Mouse (Mus musculus) lung, postnatal 0 days (tissue): ENCODE measurements around the gene 2310003L06Rik. TPM values are rescaled to one million over a fixed set of nuclear protein-coding genes. Genes with fewer than 3 reads are reported as not detected.

Experiments
- ATAC-seq: fragments of 200-750 bp; cut with Nextera tagmentation; 2 replicates; pipeline ENCODE4 v1.8.0; 2017; ENCODE audit warnings: moderate library complexity
- DNase-seq: peaks from one replicate; pipeline ENCODE4 v3.0.0-alpha.2; 2016; ENCODE audit warnings: low spot score
- H3K27ac ChIP-seq: fragments of 300-500 bp; sonication (generic); 2 replicates; pipeline ENCODE4 v1.5.1; 2014; ENCODE audit warnings: antibody characterized with exemption, mild to moderate bottlenecking, low read length, mixed read lengths
- H3K27me3 ChIP-seq: fragments of 300-500 bp; sonication (generic); replicated peaks from 2 replicates; pipeline ENCODE4 v1.6.1; 2014; ENCODE audit warnings: low read length, mixed read lengths; ENCODE audit not compliant: insufficient read depth
- H3K36me3 ChIP-seq: fragments of 300-500 bp; sonication (generic); 2 replicates; pipeline ENCODE4 v1.6.1; 2014; ENCODE audit warnings: low read length, mixed read lengths; ENCODE audit not compliant: insufficient read depth
- H3K4me1 ChIP-seq: fragments of 300-500 bp; sonication (generic); 2 replicates; pipeline ENCODE4 v1.6.1; 2014; ENCODE audit warnings: antibody characterized with exemption, low read depth, low read length, mixed read lengths; ENCODE audit not compliant: insufficient read depth
- H3K4me2 ChIP-seq: fragments of 300-500 bp; sonication (generic); replicated peaks from 2 replicates; pipeline ENCODE4 v1.6.1; 2014; ENCODE audit warnings: low read depth, mild to moderate bottlenecking, low read length, moderate library complexity, mixed read lengths
- H3K4me3 ChIP-seq: fragments of 300-500 bp; sonication (generic); 2 replicates; pipeline ENCODE4 v1.5.1; 2014; ENCODE audit warnings: low read depth, low read length
- H3K9ac ChIP-seq: fragments of 300-500 bp; sonication (generic); replicated peaks from 2 replicates; pipeline ENCODE4 v1.6.1; 2014; ENCODE audit warnings: low read depth, mild to moderate bottlenecking
- H3K9me3 ChIP-seq: fragments of 300-500 bp; sonication (generic); 2 replicates; pipeline ENCODE4 v1.6.1; 2016; ENCODE audit warnings: low read length, mixed read lengths
- CTCF ChIP-seq: IDR thresholded peaks from 2 replicates; pipeline ENCODE4 v1.5.1; 2016; ENCODE audit warnings: antibody characterized with exemption, mild to moderate bottlenecking
- EP300 ChIP-seq: IDR thresholded peaks from 2 replicates; pipeline ENCODE4 v1.6.1; 2016; ENCODE audit warnings: antibody characterized with exemption, mild to moderate bottlenecking, control low read depth
- WGBS: fragments of 180-500 bp; shearing (Covaris S2); extraction: QIAGEN DNeasy Blood & Tissue Kit; methylation state at CpG from one replicate; pipeline ENCODE4 v1.1.7; 2014; 5-methylcytosine and 5-hydroxymethylcytosine counted together
- polyA plus RNA-seq: library from polyadenylated mRNA; unstranded; fragments of >200 nt; fragmentation: Nextera tagmentation; extraction: Ambion mirVana; gene quantifications from 2 replicates; pipeline ENCODE4 v1.2.1, GENCODE M21; 2015

The 2310003L06Rik gene
- polyA plus RNA-seq = not detected in 2 replicates

GRCm38 (mm10) chr5:87969201-87969600, at the start of gene 2310003L06Rik, which contains the start of gene Gm28434:
2310003L06Rik (plus strand) TSS chr5:87969459.
Gm28434 (plus strand) TSS chr5:87969517.
- H3K9me3 ChIP-seq = no peaks in the 10 kb centered on the region

GRCm38 (mm10) chr5:87925372-87925771, 43.9 kb upstream of the 2310003L06Rik start, which contains the start of gene Csn3:
Csn3 (plus strand) TSS chr5:87925579.
- no peaks in the 10 kb centered on the region for H3K4me1 ChIP-seq
- no peak within 1 kb of the TSS for H3K27ac ChIP-seq
- TF ChIP-seq CTCF (no peak), EP300 (no peak)
- H3K4me2 ChIP-seq = no peak within 1 kb of the TSS
- no peak within 1 kb of the TSS for H3K4me3 ChIP-seq
- ATAC-seq (no peak), DNase-seq (no peak)
- no peaks in the 10 kb centered on the region for H3K27me3 ChIP-seq
- no peaks in the 10 kb centered on the region for H3K9me3 ChIP-seq
- 36% methylated on average over 5 of the region's 5 CpGs for WGBS
- no peak within 1 kb of the TSS for H3K9ac ChIP-seq
- H3K36me3 ChIP-seq = no peaks in the 10 kb centered on the region

More at GRCm38 (mm10) chr5:87969201-87969600, at the start of gene 2310003L06Rik, which contains the start of gene Gm28434:
- TF ChIP-seq CTCF = no peak
- TF ChIP-seq EP300 = no peak
- Histone ChIP-seq H3K4me1 (no peaks in the 10 kb centered on the region), H3K27ac (no peak within 1 kb of the TSS), H3K27me3 (no peaks in the 10 kb centered on the region), H3K9ac (no peak within 1 kb of the TSS), H3K36me3 (no peaks in the 10 kb centered on the region), H3K4me3 (no peak within 1 kb of the TSS), H3K4me2 (no peak within 1 kb of the TSS)
- ATAC-seq (no peak), DNase-seq (no peak)
- 40% methylated on average over 2 of the region's 2 CpGs for WGBS

- H3K36me3 ChIP-seq = no peaks in the 10 kb centered on the region
- 69% methylated on average over 1 of the region's 1 CpGs for WGBS
- H3K27ac ChIP-seq = no peak overlapping the region
- no peak overlapping the region for H3K4me3 ChIP-seq
- TF ChIP-seq EP300 (no peak), CTCF (no peak)
- H3K4me2 ChIP-seq = no peak overlapping the region
- H3K9ac ChIP-seq = no peak overlapping the region
- H3K27me3 ChIP-seq = no peaks in the 10 kb centered on the region
- DNase-seq (no peak), ATAC-seq (no peak)
- H3K9me3 ChIP-seq = no peaks in the 10 kb centered on the region
- no peaks in the 10 kb centered on the region for H3K4me1 ChIP-seq
Observed at GRCm38 (mm10) chr5:87931603-87932002, 37.7 kb upstream of the 2310003L06Rik start.

- TF ChIP-seq CTCF (no peak), EP300 (no peak)
- Histone ChIP-seq H3K27me3 (no peaks in the 10 kb centered on the region), H3K4me1 (no peaks in the 10 kb centered on the region), H3K36me3 (no peaks in the 10 kb centered on the region), H3K9ac (no peak overlapping the region), H3K9me3 (no peaks in the 10 kb centered on the region), H3K27ac (no peak overlapping the region), H3K4me2 (no peak overlapping the region), H3K4me3 (no peak overlapping the region)
- 34% methylated on average over 3 of the region's 3 CpGs for WGBS
- DNase-seq (no peak), ATAC-seq (no peak)
Observed at GRCm38 (mm10) chr5:87940752-87941151, 28.5 kb upstream of the 2310003L06Rik start.

GRCm38 (mm10) chr5:87942515-87942914, 26.7 kb upstream of the 2310003L06Rik start:
- no peaks in the 10 kb centered on the region for H3K4me1 ChIP-seq

GRCm38 (mm10) chr5:87951836-87952235, 17.4 kb upstream of the 2310003L06Rik start:
- TF ChIP-seq EP300 = no peak
- TF ChIP-seq CTCF = no peak
- no peaks in the 10 kb centered on the region for H3K4me1 ChIP-seq
- ATAC-seq = no peak

More at GRCm38 (mm10) chr5:87942515-87942914, 26.7 kb upstream of the 2310003L06Rik start:
- H3K4me2 ChIP-seq = no peak overlapping the region
- H3K36me3 ChIP-seq = no peaks in the 10 kb centered on the region
- H3K4me3 ChIP-seq = no peak overlapping the region
- no peak for ATAC-seq
- no peaks in the 10 kb centered on the region for H3K27me3 ChIP-seq
- no peak for TF ChIP-seq CTCF
- no peaks in the 10 kb centered on the region for H3K9me3 ChIP-seq
- DNase-seq = no peak
- H3K27ac ChIP-seq = no peak overlapping the region
- H3K9ac ChIP-seq = no peak overlapping the region

GRCm38 (mm10) chr5:87979139-87979538, 9.9 kb downstream of the 2310003L06Rik start, which contains the start of gene Cabs1:
Cabs1 (plus strand) TSS chr5:87979439.
- H3K4me3 ChIP-seq = no peak within 1 kb of the TSS
- H3K4me2 ChIP-seq = no peak within 1 kb of the TSS
- H3K27me3 ChIP-seq = no peaks in the 10 kb centered on the region
- no peaks in the 10 kb centered on the region for H3K4me1 ChIP-seq
- ATAC-seq (no peak), DNase-seq (no peak)
- no peak within 1 kb of the TSS for H3K9ac ChIP-seq
- no peaks in the 10 kb centered on the region for H3K36me3 ChIP-seq
- TF ChIP-seq EP300 (no peak), CTCF (no peak)
- WGBS = 75% methylated on average over 3 of the region's 3 CpGs
- H3K27ac ChIP-seq = no peak within 1 kb of the TSS
- no peaks in the 10 kb centered on the region for H3K9me3 ChIP-seq

More at GRCm38 (mm10) chr5:87951836-87952235, 17.4 kb upstream of the 2310003L06Rik start:
- H3K27me3 ChIP-seq = no peaks in the 10 kb centered on the region
- no peak overlapping the region for H3K9ac ChIP-seq
- DNase-seq = no peak
- H3K4me3 ChIP-seq = no peak overlapping the region
- no peaks in the 10 kb centered on the region for H3K9me3 ChIP-seq
- H3K27ac ChIP-seq = no peak overlapping the region
- no peaks in the 10 kb centered on the region for H3K36me3 ChIP-seq
- H3K4me2 ChIP-seq = no peak overlapping the region
